Mouse (Mus musculus) heart, postnatal 0 days (tissue): ENCODE measurements around the gene Gm49383. TPM values are rescaled to one million over a fixed set of nuclear protein-coding genes. Genes with fewer than 3 reads are reported as not detected.

Source experiments
- ATAC-seq: fragments of 200-750 bp; cut with Nextera tagmentation; 2 replicates; pipeline ENCODE4 v1.8.0; 2017; ENCODE audit warnings: low read depth, moderate number of reproducible peaks, moderate library complexity; ENCODE audit not compliant: insufficient read depth
- DNase-seq: peaks from one replicate; pipeline ENCODE4 v3.0.0-alpha.2; 2016; ENCODE audit warnings: low spot score
- H3K27ac ChIP-seq: fragments of 300-500 bp; sonication (generic); 2 replicates; pipeline ENCODE4 v1.5.1; 2014; ENCODE audit warnings: low read depth, mild to moderate bottlenecking
- H3K27me3 ChIP-seq: fragments of 300-500 bp; sonication (generic); 2 replicates; pipeline ENCODE4 v1.6.1; 2014; ENCODE audit warnings: low read length, mixed read lengths; ENCODE audit not compliant: control insufficient read depth, insufficient read depth
- H3K36me3 ChIP-seq: fragments of 300-500 bp; sonication (generic); replicated peaks from 2 replicates; pipeline ENCODE4 v1.6.1; 2014; ENCODE audit warnings: low read length, mixed read lengths; ENCODE audit not compliant: control insufficient read depth, insufficient read depth
- H3K4me1 ChIP-seq: fragments of 300-500 bp; sonication (generic); 2 replicates; pipeline ENCODE4 v1.6.1; 2014; ENCODE audit warnings: antibody characterized with exemption; ENCODE audit not compliant: control insufficient read depth, insufficient read depth
- H3K4me2 ChIP-seq: fragments of 300-500 bp; sonication (generic); 2 replicates; pipeline ENCODE4 v1.6.1; 2014; ENCODE audit warnings: low read depth, mild to moderate bottlenecking, low read length, moderate library complexity
- H3K4me3 ChIP-seq: fragments of 300-500 bp; sonication (generic); 2 replicates; pipeline ENCODE4 v1.5.1; 2014; ENCODE audit warnings: low read depth, low read length
- H3K9ac ChIP-seq: fragments of 300-500 bp; sonication (generic); replicated peaks from 2 replicates; pipeline ENCODE4 v1.6.1; 2014; ENCODE audit warnings: low read depth, low read length, mixed read lengths
- H3K9me3 ChIP-seq: fragments of 300-500 bp; sonication (generic); replicated peaks from 2 replicates; pipeline ENCODE4 v1.6.1; 2016; ENCODE audit warnings: low read length; ENCODE audit not compliant: control insufficient read depth
- CTCF ChIP-seq: IDR thresholded peaks from 2 replicates; pipeline ENCODE4 v1.5.1; 2016; ENCODE audit warnings: antibody characterized with exemption, control low read depth, low read depth
- EP300 ChIP-seq: IDR thresholded peaks from 2 replicates; pipeline ENCODE4 v1.6.1; 2016; ENCODE audit warnings: antibody characterized with exemption, low read depth
- WGBS: fragments of 180-500 bp; shearing (Covaris S2); extraction: QIAGEN DNeasy Blood & Tissue Kit; methylation state at CpG from one replicate; pipeline ENCODE4 v1.1.7; 2014; 5-methylcytosine and 5-hydroxymethylcytosine counted together
- polyA plus RNA-seq: library from polyadenylated mRNA; unstranded; fragments of >200 nt; fragmentation: Nextera tagmentation; extraction: Ambion mirVana; gene quantifications from 2 replicates; pipeline ENCODE4 v1.2.1, GENCODE M21; 2015
- total RNA-seq: library from RNA; depleted of rRNA; stranded (reverse); fragments of >200 nt; gene quantifications from 2 replicates; pipeline ENCODE4 v1.2.3, GENCODE M21; 2014; ENCODE audit warnings: low replicate concordance

Gm49383 gene
- total and polyA plus RNA-seq, 2 experiments from 2014 or later = 6.3 to 7.9 TPM

- Histone ChIP-seq H3K27ac (no peak overlapping the region), H3K27me3 (no peaks in the 10 kb centered on the region), H3K9me3 (no peaks in the 10 kb centered on the region), H3K4me1 (no peaks in the 10 kb centered on the region), H3K36me3 (peaks cover 13% of the 10 kb centered on the region; the same call in 1 of the 2 replicates), H3K4me2 (no peak overlapping the region), H3K9ac (no peak overlapping the region), H3K4me3 (no peak overlapping the region)
- no peak for DNase-seq
- WGBS = 77% methylated on average over 3 of the region's 3 CpGs
- no peak for TF ChIP-seq EP300
- no peak for TF ChIP-seq CTCF
- ATAC-seq = no peak
Observed at GRCm38 (mm10) chr12:69215000-69215785, 18.3 kb upstream of the Gm49383 start.

- no peak for ATAC-seq
- TF ChIP-seq CTCF = no peak
- TF ChIP-seq EP300 = no peak
- 91% methylated on average over 7 of the region's 7 CpGs for WGBS
- Histone ChIP-seq H3K4me1 (no peaks in the 10 kb centered on the region), H3K4me3 (no peak overlapping the region), H3K9me3 (no peaks in the 10 kb centered on the region), H3K27ac (no peak overlapping the region), H3K27me3 (no peaks in the 10 kb centered on the region), H3K36me3 (peaks cover 13% of the 10 kb centered on the region; the same call in 1 of the 2 replicates), H3K9ac (no peak overlapping the region), H3K4me2 (no peak overlapping the region)
- no peak for DNase-seq
Observed at GRCm38 (mm10) chr12:69214393-69214792, 17.5 kb upstream of the Gm49383 start.

GRCm38 (mm10) chr12:69213186-69213777 is 16.4 kb upstream of the Gm49383 start:
- peaks cover 12% of the 10 kb centered on the region; the same call in 1 of the 2 replicates for H3K36me3 ChIP-seq
- H3K27me3 ChIP-seq = no peaks in the 10 kb centered on the region
- no peak overlapping the region for H3K4me3 ChIP-seq
- H3K9me3 ChIP-seq = no peaks in the 10 kb centered on the region
- ATAC-seq = no peak
- H3K4me2 ChIP-seq = no peak overlapping the region
- no peaks in the 10 kb centered on the region for H3K4me1 ChIP-seq
- DNase-seq = no peak
- no peak overlapping the region for H3K9ac ChIP-seq
- TF ChIP-seq CTCF = no peak
- no peak for TF ChIP-seq EP300
- 90% methylated on average over 13 of the region's 13 CpGs for WGBS
- H3K27ac ChIP-seq = no peak overlapping the region

GRCm38 (mm10) chr12:69211057-69211456 is 14.2 kb upstream of the Gm49383 start:
- TF ChIP-seq EP300 (no peak), CTCF (peak; percentile 54)
- 39% methylated on average over 5 of the region's 5 CpGs for WGBS
- DNase-seq = peak; percentile 78
- ATAC-seq = peak; percentile 67; the same call in 1 of the 2 replicates
- H3K4me1 ChIP-seq = no peaks in the 10 kb centered on the region
- H3K4me3 ChIP-seq = no peak overlapping the region
- H3K9ac ChIP-seq = no peak overlapping the region
- peak overlapping the region; percentile 10; the same call in 1 of the 2 replicates for H3K4me2 ChIP-seq
- H3K27ac ChIP-seq = peak overlapping the region; percentile 51; the same call in 1 of the 2 replicates
- peaks cover 16% of the 10 kb centered on the region; the same call in 1 of the 2 replicates for H3K36me3 ChIP-seq
- no peaks in the 10 kb centered on the region for H3K27me3 ChIP-seq
- H3K9me3 ChIP-seq = no peaks in the 10 kb centered on the region

- DNase-seq (no peak), ATAC-seq (0 out of 2 replicates have a peak, but pooled peaks have one; percentile 13)
- no peak overlapping the region for H3K4me2 ChIP-seq
- TF ChIP-seq EP300 (no peak), CTCF (no peak)
- H3K4me3 ChIP-seq = no peak overlapping the region
- peaks cover 16% of the 10 kb centered on the region; the same call in 1 of the 2 replicates for H3K36me3 ChIP-seq
- no peaks in the 10 kb centered on the region for H3K9me3 ChIP-seq
- no peaks in the 10 kb centered on the region for H3K4me1 ChIP-seq
- WGBS = 70% methylated on average over 18 of the region's 18 CpGs
- H3K27me3 ChIP-seq = no peaks in the 10 kb centered on the region
- no peak overlapping the region for H3K9ac ChIP-seq
- H3K27ac ChIP-seq = peak overlapping the region; percentile 27; the same call in 1 of the 2 replicates
Observed at GRCm38 (mm10) chr12:69210056-69210979, 13.4 kb upstream of the Gm49383 start.
